Mouse (Mus musculus): Measurements from ENCODE around the gene Clec4g. TPM values are rescaled to one million over a fixed set of nuclear protein-coding genes. Genes with fewer than 3 reads are reported as not detected.
"Not testable (repeated sequence)": the region's sequence is repeated elsewhere in the genome, so short reads cannot be mapped to it uniquely, and the experiment has no call there.

Clec4g gene
- not detected for total RNA-seq (2021)

DNA sequence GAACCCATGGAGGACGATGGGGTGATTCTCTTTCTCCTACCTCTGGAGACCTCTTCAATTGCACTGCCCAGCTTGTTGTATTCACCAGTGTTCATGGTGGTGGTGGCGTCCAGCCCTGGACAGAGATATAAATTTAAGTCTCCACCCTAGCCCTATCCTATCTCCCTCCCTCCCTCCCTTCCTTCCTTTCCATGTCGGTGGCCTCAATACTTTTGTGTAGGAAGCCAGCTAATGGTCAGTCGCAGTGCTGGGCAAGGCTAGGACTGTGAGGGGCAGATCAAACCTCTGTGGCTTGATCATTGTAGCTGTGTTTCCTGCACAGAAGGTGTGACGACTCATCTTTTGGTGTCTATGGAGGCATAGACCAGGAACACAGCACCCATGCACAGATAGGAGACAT is at the start of gene Clec4g:
TSS of gene Clec4g (minus strand) at position 101 of the 400 bp plus-strand sequence.
- intact Hi-C loops (cut with DNase I) = no loop called here
- DNase-seq (ENCODE audit: extremely low spot score in 1 of 2, low spot score in 2 of 2) = no peak

DNA sequence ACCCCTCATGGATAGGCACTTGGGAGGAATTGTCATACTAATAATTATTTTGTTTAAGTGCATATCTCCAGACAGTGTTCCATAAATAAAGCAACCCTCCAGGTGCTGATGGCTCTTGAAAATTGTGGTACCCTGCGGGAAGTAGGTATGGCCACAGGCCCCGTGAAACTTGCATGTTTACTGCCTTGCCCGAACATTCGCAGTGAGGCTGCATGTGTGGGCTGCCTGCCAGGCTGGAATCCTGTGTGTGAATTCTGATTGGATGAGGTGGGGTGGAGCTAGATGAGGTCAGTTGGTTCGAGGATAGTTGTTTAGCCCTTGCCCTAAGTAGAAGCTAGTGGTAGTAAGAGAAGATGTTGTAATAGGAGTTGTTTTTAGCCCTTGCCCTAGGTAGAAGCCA is 48.2 kb upstream of the Clec4g start:
- DNase-seq (ENCODE audit: extremely low spot score in 1 of 2, low spot score in 2 of 2); intact Hi-C loops (cut with DNase I): not testable (repeated sequence)

DNA sequence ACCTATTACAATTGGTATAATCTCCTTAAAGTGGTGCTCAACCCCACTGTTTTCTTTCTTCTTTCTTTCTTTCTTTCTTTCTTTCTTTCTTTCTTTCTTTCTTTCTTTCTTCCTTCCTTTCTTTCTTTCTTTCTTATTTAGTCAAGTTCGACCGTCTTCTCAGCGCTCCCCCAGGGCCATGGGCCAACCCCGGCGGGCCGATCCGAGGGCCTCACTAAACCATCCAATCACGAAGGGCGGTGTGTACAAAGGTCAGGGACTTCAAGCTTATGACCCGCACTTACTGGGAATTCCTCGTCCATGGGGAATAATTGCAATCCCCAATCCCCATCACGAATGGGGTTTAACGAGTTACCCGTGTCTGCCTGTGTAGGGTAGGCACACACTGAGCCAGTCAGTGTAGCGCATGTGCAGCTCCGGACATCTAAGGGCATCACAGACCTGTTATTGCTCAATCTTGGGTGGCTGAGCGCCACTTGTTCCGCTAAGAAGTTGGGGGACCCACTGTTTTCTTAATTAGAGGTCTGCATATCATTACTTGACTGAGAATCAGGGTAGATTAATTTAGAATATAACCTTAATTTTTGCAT is 33.9 kb upstream of the Clec4g start:
- peak in 1 of 2 experiments; percentile 96 for DNase-seq (ENCODE audit: extremely low spot score in 1 of 2, low spot score in 2 of 2)
- intact Hi-C loops (cut with DNase I) = no loop called here

DNA sequence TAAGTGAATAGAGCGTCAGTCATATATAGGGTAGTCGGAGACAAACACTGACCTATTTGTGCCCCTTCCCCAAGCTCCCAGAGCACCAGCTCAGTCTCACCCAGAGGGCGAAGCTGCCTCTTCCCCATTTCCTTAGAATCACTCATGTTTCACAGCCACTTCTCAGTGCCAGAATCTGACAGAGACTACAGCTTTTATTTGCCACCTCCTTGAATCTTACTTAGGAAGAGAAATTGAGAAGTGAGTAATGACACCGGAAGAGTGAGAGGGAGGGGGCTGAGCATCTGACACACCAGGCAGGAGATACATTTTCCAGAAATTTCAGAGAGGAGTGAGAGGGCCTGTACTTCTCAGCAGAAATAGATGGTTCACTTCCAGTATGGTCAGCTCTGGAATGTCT is 28.3 kb upstream of the Clec4g start, which contains the start of gene Cd209a:
TSS of gene Cd209a (minus strand) at position 224 of the 400 bp plus-strand sequence.
- intact Hi-C loops (cut with DNase I) = no loop called here

DNA sequence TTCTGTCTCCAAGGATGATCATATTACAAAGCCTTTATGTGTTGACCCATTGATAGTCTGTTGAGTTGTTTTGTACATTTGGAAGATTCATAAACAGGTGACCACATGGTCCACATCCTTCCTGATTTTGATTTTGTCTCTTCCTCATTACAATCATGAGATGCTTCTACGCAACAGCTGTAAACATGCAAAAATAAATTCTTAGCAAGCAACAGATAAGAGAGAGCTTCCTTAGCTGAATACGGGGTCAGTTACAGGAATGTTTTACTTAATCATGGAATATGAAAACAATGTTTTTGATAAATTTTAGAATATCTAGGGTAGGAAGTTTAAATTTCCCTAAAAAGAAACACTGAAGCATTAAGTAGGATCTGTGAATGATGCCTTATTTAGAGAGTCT is 16.5 kb upstream of the Clec4g start:
- intact Hi-C loops (cut with DNase I) = no loop called here

More for the DNA sequence above, 28.3 kb upstream of the Clec4g start, which contains the start of gene Cd209a:
- no peak for DNase-seq (ENCODE audit: extremely low spot score in 1 of 2, low spot score in 2 of 2)

DNA sequence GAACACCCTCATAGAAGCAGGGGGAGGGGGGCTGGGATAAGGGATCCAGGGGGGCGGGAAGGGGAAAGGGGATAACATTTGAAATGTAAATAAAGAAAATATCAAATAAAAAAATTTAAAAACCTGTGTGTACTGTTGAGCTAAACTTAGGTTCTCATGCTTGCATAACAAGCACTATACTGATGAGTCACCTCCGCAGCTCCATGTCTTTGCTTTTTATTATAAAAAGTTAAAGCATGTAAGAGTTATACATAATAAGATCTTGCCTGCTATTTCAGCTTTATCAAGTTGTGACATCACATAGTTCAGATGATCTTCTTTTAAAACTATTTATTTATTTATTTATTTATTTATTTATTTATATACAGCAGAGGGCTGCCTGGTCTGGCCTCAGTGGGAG is 15.1 kb upstream of the Clec4g start:
- no peak for DNase-seq (ENCODE audit: extremely low spot score in 1 of 2, low spot score in 2 of 2)
- intact Hi-C loops (cut with DNase I) = no loop called here

More for the DNA sequence above, 16.5 kb upstream of the Clec4g start:
- DNase-seq (ENCODE audit: extremely low spot score in 1 of 2, low spot score in 2 of 2) = no peak

DNA sequence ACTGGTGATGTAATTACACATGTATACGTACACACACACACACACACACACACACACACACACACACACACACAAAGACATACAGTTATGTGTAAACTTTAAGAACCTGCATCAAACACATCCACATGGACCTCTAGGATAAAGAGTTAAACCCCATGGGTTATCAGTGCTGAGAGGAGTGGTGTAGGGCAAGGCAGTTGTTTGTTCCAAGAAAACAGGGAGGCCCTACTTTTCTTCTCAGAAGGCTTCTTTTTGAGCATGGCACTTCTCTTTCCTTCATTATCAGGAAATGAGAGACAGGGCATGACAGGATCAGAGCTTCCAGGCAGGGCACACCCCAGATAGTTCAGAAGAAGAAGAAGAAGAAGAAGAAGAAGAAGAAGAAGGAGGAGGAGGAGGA is 13.6 kb upstream of the Clec4g start:
- intact Hi-C loops (cut with DNase I) = no loop called here
- DNase-seq (ENCODE audit: extremely low spot score in 1 of 2, low spot score in 2 of 2) = no peak

DNA sequence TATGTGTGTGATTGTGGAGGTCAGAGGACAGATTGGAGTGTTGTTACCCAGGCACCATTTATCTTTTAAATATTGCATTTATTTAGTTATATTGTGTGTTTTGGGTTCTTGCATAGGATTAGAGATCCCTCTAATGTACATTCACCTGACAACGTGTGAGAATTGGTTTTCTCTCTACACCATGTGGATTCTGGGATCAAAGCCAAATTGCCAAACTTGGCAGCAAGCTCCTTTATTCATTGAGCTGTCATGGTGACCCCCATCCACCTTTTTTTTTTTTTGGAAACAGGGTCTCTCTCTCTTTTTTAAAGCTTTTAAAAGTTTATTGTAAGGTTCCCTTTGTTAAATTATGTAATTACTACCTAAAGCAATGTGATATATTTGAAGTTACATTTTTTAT is 590 bp upstream of the Clec4g start:
- intact Hi-C loops (cut with DNase I) = no loop called here
- no peak for DNase-seq (ENCODE audit: extremely low spot score in 1 of 2, low spot score in 2 of 2)

DNA sequence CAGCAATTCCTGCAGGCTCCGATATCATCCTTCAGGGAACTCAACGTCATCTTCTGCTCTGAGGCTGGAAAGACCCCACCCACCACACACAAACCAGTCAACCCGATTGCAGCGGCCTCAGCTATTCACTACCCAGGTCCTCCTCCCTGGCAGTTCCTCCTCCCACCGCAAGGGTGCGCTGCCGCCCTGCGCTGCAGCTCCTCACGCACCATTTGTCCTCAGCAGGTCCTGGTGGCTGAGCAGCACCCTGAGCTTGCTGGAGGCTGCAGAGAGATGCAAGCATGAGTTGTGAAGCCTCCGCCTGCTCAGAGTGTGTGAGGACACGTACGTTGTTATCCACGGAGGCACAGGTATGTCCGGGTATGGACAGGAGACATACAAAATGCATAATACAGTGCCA is 1.9 kb downstream of the Clec4g start:
- intact Hi-C loops (cut with DNase I) = no loop called here
- peak in 1 of 2 experiments; percentile 65 for DNase-seq (ENCODE audit: extremely low spot score in 1 of 2, low spot score in 2 of 2)

DNA sequence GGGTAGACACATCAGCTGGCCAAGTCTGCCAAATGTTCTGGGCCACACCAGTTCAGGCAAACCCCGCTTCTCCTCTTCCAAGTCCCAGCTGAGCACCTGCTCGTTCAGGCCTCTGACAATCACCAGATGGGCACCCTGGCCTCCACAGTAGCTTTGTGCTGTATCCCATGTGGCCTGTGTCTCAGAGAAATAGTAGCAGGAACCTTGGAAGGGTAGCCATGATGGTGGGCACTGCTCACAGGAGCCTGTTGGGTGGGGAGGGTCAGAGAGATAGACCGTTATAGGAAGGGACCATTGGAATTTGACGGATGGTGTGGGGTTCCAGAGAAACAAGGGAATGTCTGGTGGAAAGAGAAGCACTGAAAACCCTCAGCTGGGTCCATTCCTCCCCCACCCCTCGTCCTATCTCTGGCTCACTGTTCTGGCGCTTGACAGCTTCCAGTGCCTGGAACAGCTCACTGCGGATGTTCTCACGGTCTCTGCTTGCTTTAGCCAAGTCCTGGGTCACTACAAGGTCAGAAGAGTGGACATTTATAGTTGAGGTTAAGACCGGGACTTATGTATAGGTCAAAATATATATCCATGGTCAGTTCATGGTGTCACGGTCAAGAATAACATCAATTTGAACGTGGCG is 3.0 kb downstream of the Clec4g start:
- no peak for DNase-seq (ENCODE audit: extremely low spot score in 1 of 2, low spot score in 2 of 2)
- intact Hi-C loops (cut with DNase I) = no loop called here

DNA sequence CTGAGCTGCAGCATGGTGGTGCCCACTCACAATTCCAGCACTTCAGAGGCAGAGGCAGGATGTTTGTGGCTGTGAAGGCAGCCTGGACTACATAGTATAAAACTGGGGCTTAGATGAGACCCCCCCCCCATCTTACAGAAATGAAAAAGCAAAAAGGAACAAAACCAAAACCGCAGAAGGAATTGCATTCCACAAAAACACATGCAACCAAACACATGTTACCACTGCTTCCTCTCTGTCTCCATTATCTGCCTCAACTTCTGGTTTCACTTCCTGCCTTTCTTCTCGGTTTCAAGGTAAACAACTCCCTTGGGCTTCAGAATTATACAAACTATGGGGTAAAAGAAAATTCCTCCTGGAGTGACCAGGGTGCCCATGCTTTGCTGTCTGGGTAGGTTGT is 8.8 kb downstream of the Clec4g start:
- DNase-seq (ENCODE audit: extremely low spot score in 1 of 2, low spot score in 2 of 2) = no peak
- intact Hi-C loops (cut with DNase I) = no loop called here

DNA sequence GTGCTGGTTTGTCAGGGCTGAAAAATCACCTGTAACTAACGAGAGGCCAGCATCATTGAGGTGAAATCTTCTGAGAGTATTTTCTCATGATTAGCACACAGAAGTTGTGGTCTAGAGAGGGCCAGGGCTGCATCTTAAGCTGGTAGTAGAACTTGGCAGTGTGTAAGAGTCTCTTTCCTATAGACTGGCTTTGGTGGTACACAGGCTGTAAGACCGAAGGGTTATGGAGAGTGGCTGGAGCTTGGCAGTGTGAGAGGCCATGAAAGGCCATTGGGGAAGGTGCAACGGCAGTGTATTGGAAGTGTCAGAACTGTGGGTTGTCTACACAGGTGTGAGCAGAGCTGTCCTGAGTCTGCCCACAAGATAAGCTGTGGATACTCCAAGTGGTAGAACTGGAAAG is 10.1 kb downstream of the Clec4g start:
- intact Hi-C loops (cut with DNase I) = no loop called here
- DNase-seq (ENCODE audit: extremely low spot score in 1 of 2, low spot score in 2 of 2) = no peak

DNA sequence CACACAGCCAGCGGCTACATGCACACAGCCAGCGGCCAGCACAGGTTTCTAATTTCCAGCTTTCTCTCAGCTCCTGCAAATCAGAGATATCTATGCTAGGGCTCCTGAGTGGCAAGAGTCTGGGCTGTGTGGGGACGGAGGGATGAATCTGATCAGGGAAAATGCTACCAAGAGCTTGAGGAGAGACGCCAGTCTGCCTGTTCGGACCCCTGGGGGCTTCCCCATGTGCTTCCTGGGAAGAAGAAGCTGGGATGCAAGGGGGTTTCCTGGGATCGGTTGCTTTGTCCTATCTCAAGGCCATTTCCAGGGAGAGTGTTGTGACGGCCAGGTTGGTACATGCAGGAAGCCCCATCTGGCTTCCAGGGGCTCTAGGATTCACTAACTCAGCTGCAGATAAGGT is 12.8 kb downstream of the Clec4g start:
- intact Hi-C loops (cut with DNase I) = no loop called here
- no peak for DNase-seq (ENCODE audit: extremely low spot score in 1 of 2, low spot score in 2 of 2)

DNA sequence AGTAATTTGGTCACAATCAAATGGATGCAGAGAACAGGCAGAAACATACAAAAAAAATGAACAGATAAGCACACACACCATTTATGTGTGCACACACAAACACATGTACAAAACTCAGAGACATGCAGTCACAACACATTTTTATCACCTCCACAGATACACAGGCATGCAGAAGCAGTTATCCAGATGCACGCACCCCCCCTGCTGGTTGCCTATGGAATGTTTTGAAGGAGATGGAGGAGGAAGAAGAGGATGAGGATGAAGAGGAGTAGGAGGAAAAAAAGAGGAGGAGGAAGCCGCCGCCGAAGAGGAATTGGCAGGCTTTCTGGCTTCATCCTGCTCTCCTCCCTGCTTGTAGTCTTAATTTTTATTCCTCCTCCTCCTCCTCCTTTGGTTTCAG is 14.7 kb downstream of the Clec4g start:
- DNase-seq (ENCODE audit: extremely low spot score in 1 of 2, low spot score in 2 of 2) = no peak
- intact Hi-C loops (cut with DNase I) = no loop called here

DNA sequence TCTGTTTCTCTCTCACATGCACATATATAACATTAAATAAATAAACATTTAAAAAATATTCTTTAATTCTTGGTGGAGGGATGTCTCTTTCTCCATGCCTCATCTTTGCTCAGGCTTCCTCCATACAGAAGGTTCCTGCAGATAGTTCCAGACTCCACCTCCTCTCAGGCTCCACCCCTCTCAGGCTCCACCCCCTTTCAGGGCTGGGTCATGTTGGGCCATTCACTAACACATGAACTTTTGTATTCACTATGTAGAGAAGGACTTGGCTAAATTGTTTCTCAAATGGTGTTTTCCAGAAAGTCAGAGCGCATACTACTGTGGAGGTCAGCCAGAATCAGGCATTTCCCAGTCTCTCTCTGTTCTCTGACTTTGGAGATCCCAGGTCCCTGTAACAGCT is 19.0 kb downstream of the Clec4g start:
- intact Hi-C loops (cut with DNase I) = no loop called here
- no peak for DNase-seq (ENCODE audit: extremely low spot score in 1 of 2, low spot score in 2 of 2)

DNA sequence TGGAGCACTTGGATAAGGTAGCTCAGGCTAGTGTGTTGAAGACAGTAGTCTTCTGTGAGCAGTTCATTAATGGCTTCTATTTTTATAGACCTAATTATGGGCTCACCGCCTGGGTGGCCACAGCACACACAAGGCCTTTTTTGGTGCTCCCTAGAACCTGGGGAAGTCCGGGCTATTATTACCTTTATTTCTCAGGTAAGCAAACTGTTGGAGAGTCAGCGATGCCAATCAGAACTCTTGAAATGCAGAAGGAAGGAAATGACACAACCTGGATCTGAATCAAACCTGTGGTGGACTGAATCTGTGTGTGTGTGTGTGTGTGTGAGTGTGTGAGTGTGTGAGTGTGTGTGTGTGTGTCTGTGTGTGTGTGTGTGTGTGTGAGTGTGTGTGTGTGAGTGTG is 26.3 kb downstream of the Clec4g start, which contains the start of gene Fcer2a:
TSS of gene Fcer2a (minus strand) at position 55 of the 400 bp plus-strand sequence.
- no peak for DNase-seq (ENCODE audit: extremely low spot score in 1 of 2, low spot score in 2 of 2)
- intact Hi-C loops (cut with DNase I) = no loop called here

DNA sequence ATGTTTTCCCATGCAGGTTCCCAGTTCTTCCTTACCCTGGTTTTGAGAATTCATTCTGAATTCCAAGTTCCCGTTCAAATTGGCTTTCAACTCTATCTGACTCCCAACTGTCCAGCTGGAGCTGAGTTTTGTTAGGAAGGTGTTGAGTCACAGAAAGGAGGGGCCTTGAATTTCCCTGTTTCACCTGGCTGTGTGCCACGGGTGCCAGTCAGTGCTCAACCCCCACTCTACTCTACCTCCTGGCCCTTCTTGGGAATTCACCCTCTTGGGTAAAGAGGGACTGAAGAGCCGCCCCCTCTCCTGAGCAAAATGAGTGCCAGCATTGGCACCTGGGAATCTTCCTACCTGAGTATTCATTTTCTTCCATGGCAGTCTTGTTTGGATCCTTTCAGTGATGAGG is 29.7 kb downstream of the Clec4g start:
- DNase-seq (ENCODE audit: extremely low spot score in 1 of 2, low spot score in 2 of 2) = no peak

DNA sequence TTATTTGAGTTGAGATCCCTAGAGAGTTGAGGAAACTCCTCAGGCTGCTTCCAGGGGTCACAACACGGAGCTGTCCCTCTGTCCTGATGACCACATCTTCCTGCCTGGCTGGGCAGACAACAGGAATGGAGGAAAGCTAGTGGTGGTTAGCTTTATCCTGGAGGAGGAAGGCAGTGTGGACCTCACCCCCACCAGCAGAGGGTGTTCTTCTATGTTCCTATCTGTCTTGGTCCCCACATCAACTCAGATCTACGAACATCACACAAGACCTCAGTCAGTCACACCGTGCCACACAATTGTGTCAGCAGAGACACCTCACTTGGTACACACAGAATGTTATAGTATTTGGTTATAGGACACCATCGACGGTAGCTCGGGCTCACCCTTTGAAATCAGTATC is 32.9 kb downstream of the Clec4g start:
- intact Hi-C loops (cut with DNase I) = no loop called here
- no peak for DNase-seq (ENCODE audit: extremely low spot score in 1 of 2, low spot score in 2 of 2)

More for the DNA sequence above, 29.7 kb downstream of the Clec4g start:
- intact Hi-C loops (cut with DNase I) = no loop called here

DNA sequence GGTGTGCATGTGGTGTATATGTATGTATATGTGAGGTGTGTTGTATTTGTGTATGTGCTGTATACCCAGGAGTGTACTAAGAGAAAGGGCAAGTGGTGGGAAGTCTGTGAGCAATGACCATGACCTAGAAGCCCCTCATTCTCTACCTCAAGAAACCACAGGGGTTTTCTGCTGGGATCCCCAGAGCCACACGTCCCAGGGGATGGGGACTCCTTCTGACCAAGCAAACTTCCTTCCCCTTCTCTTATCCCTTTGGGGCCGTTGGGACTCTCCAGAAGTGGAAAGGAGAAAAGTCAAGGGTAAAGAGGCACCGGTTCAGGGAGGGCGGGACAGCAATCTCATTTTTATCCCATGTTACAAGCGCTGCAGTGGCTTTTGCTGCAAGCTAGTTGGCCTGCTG is 35.0 kb downstream of the Clec4g start:
- intact Hi-C loops (cut with DNase I) = no loop called here

DNA sequence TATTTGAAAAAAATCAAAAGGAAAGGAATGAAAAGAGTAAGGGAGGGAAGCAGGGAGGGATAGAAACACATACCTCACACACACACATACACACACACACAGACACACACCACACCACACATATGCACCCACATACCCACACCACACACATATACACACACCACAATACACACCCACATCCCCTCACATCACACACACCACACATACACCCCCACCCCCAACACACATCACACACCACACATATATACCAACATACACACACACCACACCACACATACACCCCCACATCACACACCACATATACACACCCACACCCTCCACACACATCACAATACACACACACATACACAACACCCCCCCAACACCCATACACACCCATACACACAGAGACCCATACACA is 35.9 kb downstream of the Clec4g start:
- intact Hi-C loops (cut with DNase I) = no loop called here
- no peak for DNase-seq (ENCODE audit: extremely low spot score in 1 of 2, low spot score in 2 of 2)

More for the DNA sequence above, 35.0 kb downstream of the Clec4g start:
- DNase-seq (ENCODE audit: extremely low spot score in 1 of 2, low spot score in 2 of 2) = no peak

Measured in left cerebral cortex, postnatal 10 days (tissue).